Mouse (Mus musculus) ES-Bruce4 (cell line): ENCODE results near the gene Eml3. TPM values are rescaled to one million over a fixed set of nuclear protein-coding genes. Genes with fewer than 3 reads are reported as not detected.

ENCODE experiments used
- H3K27ac ChIP-seq: 2 replicates; pipeline ENCODE4 v1.5.1; 2012; ENCODE audit warnings: low read length, inconsistent platforms; ENCODE audit not compliant: insufficient read depth
- H3K27me3 ChIP-seq: 2 replicates; pipeline ENCODE4 v1.6.1; 2012; ENCODE audit warnings: mild to moderate bottlenecking, low read length, inconsistent platforms; ENCODE audit not compliant: control insufficient read depth, poor library complexity, insufficient read depth, severe bottlenecking
- H3K36me3 ChIP-seq: 2 replicates; pipeline ENCODE4 v1.6.1; 2012; ENCODE audit warnings: inconsistent platforms, mild to moderate bottlenecking, low read length, moderate library complexity; ENCODE audit not compliant: control insufficient read depth, poor library complexity, insufficient read depth, severe bottlenecking
- H3K4me1 ChIP-seq: one replicate; pipeline ENCODE4 v1.8.1; 2011; ENCODE audit warnings: low read length; ENCODE audit not compliant: control insufficient read depth, insufficient read depth
- H3K4me3 ChIP-seq: 2 replicates; pipeline ENCODE4 v1.5.1; 2011; ENCODE audit warnings: low read depth, mild to moderate bottlenecking, low read length
- H3K9ac ChIP-seq: 2 replicates; pipeline ENCODE4 v1.6.1; 2012; ENCODE audit warnings: low read depth, mild to moderate bottlenecking, inconsistent platforms; ENCODE audit not compliant: poor library complexity, severe bottlenecking
- H3K9me3 ChIP-seq: replicated peaks from 2 replicates; pipeline ENCODE4 v1.6.1; 2012; ENCODE audit warnings: mild to moderate bottlenecking, low read length, inconsistent platforms; ENCODE audit not compliant: control insufficient read depth, poor library complexity, insufficient read depth, severe bottlenecking
- CTCF ChIP-seq: IDR thresholded peaks from one replicate; pipeline ENCODE4 v1.8.1; 2011; ENCODE audit warnings: low read depth, low read length
- EP300 ChIP-seq: IDR thresholded peaks from 2 replicates; pipeline ENCODE4 v1.6.1; 2011; ENCODE audit warnings: low read depth, low read length; ENCODE audit not compliant: insufficient read depth
- POLR2A ChIP-seq: IDR thresholded peaks from one replicate; pipeline ENCODE4 v1.8.1; 2011; ENCODE audit warnings: low read length; ENCODE audit not compliant: insufficient read depth
- polyA plus RNA-seq: library from polyadenylated mRNA; stranded (reverse); fragments of >200 nt; gene quantifications from 2 replicates; pipeline ENCODE4 v1.2.4, GENCODE M21; 2011; ENCODE audit warnings: low read depth; ENCODE audit not compliant: missing spikeins, insufficient read depth, insufficient read length

The Eml3 gene
- polyA plus RNA-seq, 1 experiment = 19.2 TPM

- Histone ChIP-seq H3K4me1 (no peaks in the 10 kb centered on the region), H3K9me3 (no peaks in the 10 kb centered on the region), H3K4me3 (no peak overlapping the region), H3K36me3 (peaks cover 3% of the 10 kb centered on the region; the same call in 1 of the 2 replicates), H3K27me3 (no peaks in the 10 kb centered on the region), H3K9ac (no peak overlapping the region), H3K27ac (no peak overlapping the region)
- TF ChIP-seq EP300 = no peak
These were observed 2.6 kb upstream of the Eml3 start for GRCm38 (mm10) chr19:8926766-8927165.

- no peaks in the 10 kb centered on the region for H3K4me1 ChIP-seq
- H3K9ac ChIP-seq = no peak overlapping the region
- H3K36me3 ChIP-seq = no peaks in the 10 kb centered on the region
- H3K4me3 ChIP-seq = no peak overlapping the region
- H3K27ac ChIP-seq = no peak overlapping the region
- TF ChIP-seq CTCF (no peak), POLR2A (no peak), EP300 (no peak)
- H3K27me3 ChIP-seq = no peaks in the 10 kb centered on the region
- no peaks in the 10 kb centered on the region for H3K9me3 ChIP-seq
These were observed 1.3 kb upstream of the Eml3 start for GRCm38 (mm10) chr19:8927891-8928525.

GRCm38 (mm10) chr19:8928689-8929223 lies 596 bp upstream of the Eml3 start:
- Histone ChIP-seq H3K27me3 (no peaks in the 10 kb centered on the region), H3K36me3 (no peaks in the 10 kb centered on the region), H3K9me3 (no peaks in the 10 kb centered on the region), H3K4me3 (peak overlapping the region; percentile 63), H3K4me1 (no peaks in the 10 kb centered on the region), H3K27ac (no peak overlapping the region), H3K9ac (peak overlapping the region; percentile 93)
- no peak for TF ChIP-seq CTCF
- no peak for TF ChIP-seq POLR2A
- no peak for TF ChIP-seq EP300

GRCm38 (mm10) chr19:8930117-8930516 lies 765 bp downstream of the Eml3 start:
- Histone ChIP-seq H3K27ac (no peak overlapping the region), H3K27me3 (no peaks in the 10 kb centered on the region), H3K4me1 (no peaks in the 10 kb centered on the region), H3K9me3 (no peaks in the 10 kb centered on the region), H3K36me3 (no peaks in the 10 kb centered on the region), H3K9ac (peak overlapping the region; percentile 93), H3K4me3 (peak overlapping the region; percentile 63)
- TF ChIP-seq EP300 (no peak), CTCF (no peak), POLR2A (no peak)

GRCm38 (mm10) chr19:8930771-8931170 lies 1.4 kb downstream of the Eml3 start:
- TF ChIP-seq POLR2A (no peak), EP300 (no peak), CTCF (no peak)
- Histone ChIP-seq H3K4me1 (no peaks in the 10 kb centered on the region), H3K9ac (no peak overlapping the region; the same call in 1 of the 2 replicates), H3K9me3 (no peaks in the 10 kb centered on the region), H3K36me3 (no peaks in the 10 kb centered on the region), H3K27ac (no peak overlapping the region), H3K27me3 (no peaks in the 10 kb centered on the region), H3K4me3 (no peak overlapping the region)

- Histone ChIP-seq H3K4me1 (peaks cover 2% of the 10 kb centered on the region), H3K9ac (no peak overlapping the region), H3K4me3 (no peak overlapping the region), H3K36me3 (no peaks in the 10 kb centered on the region), H3K27me3 (no peaks in the 10 kb centered on the region), H3K27ac (no peak overlapping the region), H3K9me3 (no peaks in the 10 kb centered on the region)
- TF ChIP-seq EP300 (no peak), POLR2A (no peak), CTCF (no peak)
These were observed 7.4 kb downstream of the Eml3 start for GRCm38 (mm10) chr19:8936736-8937135.
